Mouse (Mus musculus) adrenal gland, adult 2 months (tissue): Measurements from ENCODE around the gene Dnah5. TPM values are rescaled to one million over a fixed set of nuclear protein-coding genes. Genes with fewer than 3 reads are reported as not detected.

ENCODE experiments used
- DNase-seq: peaks from one replicate; pipeline ENCODE4 v3.0.0; 2021
- long read RNA-seq: library from polyadenylated mRNA; stranded (forward); transcript quantifications from one replicate; pipeline ENCODE4 v2.0.0, GENCODE M21; 2021
- polyA plus RNA-seq: library from polyadenylated mRNA; depleted of rRNA; stranded (reverse); fragments of >200 nt; gene quantifications from 2 replicates; pipeline ENCODE4 v1.2.3, GENCODE M21; 2012; rRNA removed
- total RNA-seq, 2 experiments: library from RNA; stranded (reverse); gene quantifications; 2 replicates each; pipeline ENCODE4 v1.2.3; 2021

Gene Dnah5
- under 1 TPM; 0.03 to 0.12 TPM for total RNA-seq
- 0.01 TPM in 1 of 2 replicates, not detected in the other for polyA plus RNA-seq
- long read RNA-seq, result 0 reads

GRCm38 (mm10) chr15:28203111-28204075 lies at the start of gene Dnah5:
Gene Dnah5 (plus strand): TSS chr15:28203752.
- DNase-seq, result no peak

- peak; percentile 27 for DNase-seq
Measured at GRCm38 (mm10) chr15:28154822-28155501, 48.6 kb upstream of the Dnah5 start.

- peak; percentile 92 for DNase-seq
Measured at GRCm38 (mm10) chr15:28158771-28159489, 44.6 kb upstream of the Dnah5 start.

- DNase-seq, result no peak
Measured at GRCm38 (mm10) chr15:28162291-28162690, 41.3 kb upstream of the Dnah5 start.

GRCm38 (mm10) chr15:28165234-28165633 lies 38.3 kb upstream of the Dnah5 start:
- DNase-seq, result no peak

- DNase-seq, result no peak
Measured at GRCm38 (mm10) chr15:28166090-28166489, 37.5 kb upstream of the Dnah5 start.

GRCm38 (mm10) chr15:28178951-28179350 lies 24.6 kb upstream of the Dnah5 start:
- DNase-seq, result no peak

- DNase-seq, result no peak
Measured at GRCm38 (mm10) chr15:28179556-28179955, 24.0 kb upstream of the Dnah5 start.

- peak; percentile 56 for DNase-seq
Measured at GRCm38 (mm10) chr15:28181862-28182261, 21.7 kb upstream of the Dnah5 start.

- no peak for DNase-seq
Measured at GRCm38 (mm10) chr15:28182567-28182966, 21.0 kb upstream of the Dnah5 start.

GRCm38 (mm10) chr15:28187472-28188360 lies 15.8 kb upstream of the Dnah5 start:
- DNase-seq, result peak; percentile 67

GRCm38 (mm10) chr15:28188361-28189011 lies 15.1 kb upstream of the Dnah5 start:
- DNase-seq, result no peak

- no peak for DNase-seq
Measured at GRCm38 (mm10) chr15:28189668-28190067, 13.9 kb upstream of the Dnah5 start.

GRCm38 (mm10) chr15:28198609-28199008 lies 4.9 kb upstream of the Dnah5 start:
- no peak for DNase-seq

GRCm38 (mm10) chr15:28204626-28205025 lies 1.1 kb downstream of the Dnah5 start:
- no peak for DNase-seq

- DNase-seq, result no peak
Measured at GRCm38 (mm10) chr15:28207545-28207944, 4.0 kb downstream of the Dnah5 start.

GRCm38 (mm10) chr15:28213057-28213456 lies 9.5 kb downstream of the Dnah5 start:
- DNase-seq, result no peak

- DNase-seq, result no peak
Measured at GRCm38 (mm10) chr15:28216358-28216757, 12.8 kb downstream of the Dnah5 start.

GRCm38 (mm10) chr15:28227316-28227715 lies 23.8 kb downstream of the Dnah5 start:
- no peak for DNase-seq

- DNase-seq, result no peak
Measured at GRCm38 (mm10) chr15:28260250-28260649, 56.7 kb downstream of the Dnah5 start.

GRCm38 (mm10) chr15:28299438-28299837 lies 95.9 kb downstream of the Dnah5 start:
- no peak for DNase-seq
